Mouse (Mus musculus) liver, adult 2 months (tissue): ENCODE measurements around the gene Cela2a. TPM values are rescaled to one million over a fixed set of nuclear protein-coding genes. Genes with fewer than 3 reads are reported as not detected.

Source experiments
- DNase-seq: peaks from one replicate; pipeline ENCODE4 v3.0.0-alpha.2; 2011; ENCODE audit warnings: low read depth, low spot score; ENCODE audit errors: extremely low read depth
- H3K27ac ChIP-seq: fragments of 200-500 bp; replicated peaks from 2 replicates; pipeline ENCODE4 v1.5.1; 2012; ENCODE audit warnings: low read depth, mild to moderate bottlenecking, control low read depth, inconsistent platforms, low read length; ENCODE audit not compliant: insufficient read depth
- H3K27me3 ChIP-seq: fragments of 200-500 bp; 2 replicates; pipeline ENCODE4 v1.6.1; 2012; ENCODE audit warnings: mild to moderate bottlenecking, moderate library complexity, low read length, inconsistent platforms; ENCODE audit not compliant: control insufficient read depth, insufficient read depth
- H3K36me3 ChIP-seq: fragments of 200-500 bp; 2 replicates; pipeline ENCODE4 v1.6.1; 2012; ENCODE audit warnings: low read length, inconsistent platforms; ENCODE audit not compliant: control insufficient read depth, insufficient read depth
- H3K4me1 ChIP-seq: fragments of 200-500 bp; 2 replicates; pipeline ENCODE4 v1.6.1; 2011; ENCODE audit warnings: low read length; ENCODE audit not compliant: control insufficient read depth, insufficient read depth
- H3K4me3 ChIP-seq: fragments of 200-500 bp; 2 replicates; pipeline ENCODE4 v1.5.1; 2011; ENCODE audit warnings: low read depth, mild to moderate bottlenecking, control low read depth, low read length, moderate library complexity; ENCODE audit not compliant: insufficient read depth
- H3K79me2 ChIP-seq: fragments of 200-500 bp; 2 replicates; pipeline ENCODE4 v1.6.1; 2012; ENCODE audit warnings: inconsistent platforms, mild to moderate bottlenecking, low read length, moderate library complexity; ENCODE audit not compliant: control insufficient read depth, insufficient read depth
- H3K9ac ChIP-seq: fragments of 200-500 bp; 2 replicates; pipeline ENCODE4 v1.6.1; 2012; ENCODE audit warnings: low read depth, mild to moderate bottlenecking, control low read depth, inconsistent platforms, low read length
- CTCF ChIP-seq: fragments of 200-500 bp; IDR thresholded peaks from 2 replicates; pipeline ENCODE4 v1.5.1; 2011; ENCODE audit warnings: low read depth, low read length, control low read depth
- POLR2A ChIP-seq: fragments of 200-500 bp; IDR thresholded peaks from 2 replicates; pipeline ENCODE4 v1.6.1; 2011; ENCODE audit warnings: low read length, control low read depth; ENCODE audit not compliant: insufficient read depth; ENCODE audit errors: extremely low read depth
- WGBS: fragments of 180-500 bp; shearing (Covaris S2); methylation state at CpG from one replicate; pipeline ENCODE4 v1.1.7; 2018; 5-methylcytosine and 5-hydroxymethylcytosine counted together
- polyA plus RNA-seq: library from polyadenylated mRNA; depleted of rRNA; stranded (reverse); fragments of >200 nt; gene quantifications from 2 replicates; pipeline ENCODE4 v1.2.3, GENCODE M21; 2012
- total RNA-seq: library from RNA; depleted of rRNA; stranded (reverse); fragments of >200 nt; gene quantifications from 2 replicates; pipeline ENCODE4 v1.2.3, GENCODE M21; 2014

Gene Cela2a
- total and polyA plus RNA-seq, 2 experiments: 4.8 to 238 TPM

- H3K9ac ChIP-seq: no peak overlapping the region
- no peaks in the 10 kb centered on the region for H3K79me2 ChIP-seq
- no peaks in the 10 kb centered on the region for H3K27me3 ChIP-seq
- no peak overlapping the region for H3K4me3 ChIP-seq
- no peak overlapping the region for H3K27ac ChIP-seq
- no peak for TF ChIP-seq CTCF
- H3K36me3 ChIP-seq: no peaks in the 10 kb centered on the region
- DNase-seq: no peak
- H3K4me1 ChIP-seq: peaks cover 2% of the 10 kb centered on the region; the same call in 1 of the 2 replicates
- 67% methylated on average over 4 of the region's 4 CpGs for WGBS
Observed at GRCm38 (mm10) chr4:141828177-141828576, 2.2 kb upstream of the Cela2a start.

- TF ChIP-seq CTCF: no peak
- TF ChIP-seq POLR2A: no peak
- peak; percentile 74 for DNase-seq
- H3K36me3 ChIP-seq: no peaks in the 10 kb centered on the region
- H3K79me2 ChIP-seq: no peaks in the 10 kb centered on the region
- H3K27me3 ChIP-seq: no peaks in the 10 kb centered on the region
- peaks cover 7% of the 10 kb centered on the region for H3K4me1 ChIP-seq
- H3K27ac ChIP-seq: no peak overlapping the region
- no peak overlapping the region for H3K9ac ChIP-seq
- 60% methylated on average over 2 of the region's 2 CpGs for WGBS
- H3K4me3 ChIP-seq: no peak overlapping the region
Observed at GRCm38 (mm10) chr4:141827401-141827800, 1.4 kb upstream of the Cela2a start.

GRCm38 (mm10) chr4:141822979-141823378, 3.0 kb downstream of the Cela2a start:
- peak; percentile 93 for DNase-seq
- Histone ChIP-seq H3K4me1 (peaks cover 11% of the 10 kb centered on the region), H3K9ac (no peak overlapping the region), H3K4me3 (no peak overlapping the region), H3K79me2 (no peaks in the 10 kb centered on the region), H3K27ac (peak overlapping the region; percentile 89), H3K36me3 (no peaks in the 10 kb centered on the region), H3K27me3 (no peaks in the 10 kb centered on the region)
- 36% methylated on average over 3 of the region's 3 CpGs for WGBS
- no peak for TF ChIP-seq POLR2A
- TF ChIP-seq CTCF: no peak

GRCm38 (mm10) chr4:141822089-141822488, 3.9 kb downstream of the Cela2a start:
- H3K27ac ChIP-seq: 0 out of 2 replicates have a peak overlapping the region, but pooled peaks have one; percentile 12
- no peak overlapping the region for H3K9ac ChIP-seq
- H3K36me3 ChIP-seq: no peaks in the 10 kb centered on the region
- peaks cover 11% of the 10 kb centered on the region for H3K4me1 ChIP-seq
- no peaks in the 10 kb centered on the region for H3K79me2 ChIP-seq
- 74% methylated on average over 10 of the region's 10 CpGs for WGBS
- no peak for DNase-seq
- TF ChIP-seq CTCF (peak; percentile 48), POLR2A (no peak)
- no peak overlapping the region for H3K4me3 ChIP-seq
- no peaks in the 10 kb centered on the region for H3K27me3 ChIP-seq

- Histone ChIP-seq H3K79me2 (no peaks in the 10 kb centered on the region), H3K27me3 (no peaks in the 10 kb centered on the region), H3K4me1 (peaks cover 11% of the 10 kb centered on the region), H3K27ac (no peak overlapping the region), H3K9ac (no peak overlapping the region), H3K4me3 (no peak overlapping the region), H3K36me3 (no peaks in the 10 kb centered on the region)
- TF ChIP-seq POLR2A (no peak), CTCF (no peak)
- no peak for DNase-seq
- 70% methylated on average over 3 of the region's 3 CpGs for WGBS
Observed at GRCm38 (mm10) chr4:141821178-141821577, 4.8 kb downstream of the Cela2a start.

- 97% methylated on average over 7 of the region's 7 CpGs for WGBS
Observed at GRCm38 (mm10) chr4:141819316-141819715, 6.6 kb downstream of the Cela2a start.

More at GRCm38 (mm10) chr4:141819316-141819715, 6.6 kb downstream of the Cela2a start:
- DNase-seq: no peak
- Histone ChIP-seq H3K79me2 (no peaks in the 10 kb centered on the region), H3K27ac (no peak overlapping the region), H3K4me3 (no peak overlapping the region), H3K36me3 (peaks cover 1% of the 10 kb centered on the region), H3K4me1 (peaks cover 11% of the 10 kb centered on the region), H3K27me3 (no peaks in the 10 kb centered on the region), H3K9ac (no peak overlapping the region)
- no peak for TF ChIP-seq POLR2A
- no peak for TF ChIP-seq CTCF
